Mouse (Mus musculus): ENCODE measurements around the gene Rnf123. TPM values are rescaled to one million over a fixed set of nuclear protein-coding genes. Genes with fewer than 3 reads are reported as not detected.

The Rnf123 gene
- polyA plus RNA-seq, 1 experiment from 2014 or later: 49.9 TPM

DNA sequence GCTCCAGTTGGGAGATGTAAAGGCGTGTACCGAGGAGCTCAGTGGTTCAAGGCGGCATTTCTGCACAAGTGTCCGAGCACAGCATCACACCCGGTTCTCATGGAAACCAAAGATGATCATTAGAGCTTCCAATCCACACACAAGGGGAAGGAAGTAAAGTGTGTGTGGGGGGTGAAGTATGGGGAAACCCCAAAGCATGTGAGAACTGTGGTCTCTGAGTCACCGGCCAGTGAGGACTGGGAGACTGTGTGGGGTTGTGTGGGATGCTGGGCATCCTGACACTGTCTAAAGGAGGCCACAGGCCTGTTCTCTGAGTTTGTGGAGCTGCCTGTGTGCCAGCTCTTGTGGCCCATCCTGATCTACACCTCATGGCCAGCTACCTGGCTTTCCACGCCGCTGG, 37.5 kb upstream of the Rnf123 start:
- no peak overlapping the region for H3K4me2 ChIP-seq (replicated peaks)
- peaks cover 37% of the 10 kb centered on the region for H3K36me3 ChIP-seq (replicated peaks; ENCODE audit: control insufficient read depth, insufficient read depth)
- WGBS: 94% methylated on average over 8 of the region's 8 CpGs
- DNase-seq (ENCODE audit: low spot score) (no peak), ATAC-seq (ENCODE audit: low FRiP score) (no peak)
- H3K9me3 ChIP-seq (ENCODE audit: control insufficient read depth, low read length): no peaks in the 10 kb centered on the region
- no peak overlapping the region for H3K4me3 ChIP-seq (replicated peaks; ENCODE audit: low read length)
- H3K27ac ChIP-seq: no peak overlapping the region
- no peaks in the 10 kb centered on the region for H3K27me3 ChIP-seq (ENCODE audit: control insufficient read depth, insufficient read depth, low read length)
- no peak overlapping the region for H3K9ac ChIP-seq
- no peaks in the 10 kb centered on the region for H3K4me1 ChIP-seq (replicated peaks; ENCODE audit: control insufficient read depth, insufficient read depth, low read length)

DNA sequence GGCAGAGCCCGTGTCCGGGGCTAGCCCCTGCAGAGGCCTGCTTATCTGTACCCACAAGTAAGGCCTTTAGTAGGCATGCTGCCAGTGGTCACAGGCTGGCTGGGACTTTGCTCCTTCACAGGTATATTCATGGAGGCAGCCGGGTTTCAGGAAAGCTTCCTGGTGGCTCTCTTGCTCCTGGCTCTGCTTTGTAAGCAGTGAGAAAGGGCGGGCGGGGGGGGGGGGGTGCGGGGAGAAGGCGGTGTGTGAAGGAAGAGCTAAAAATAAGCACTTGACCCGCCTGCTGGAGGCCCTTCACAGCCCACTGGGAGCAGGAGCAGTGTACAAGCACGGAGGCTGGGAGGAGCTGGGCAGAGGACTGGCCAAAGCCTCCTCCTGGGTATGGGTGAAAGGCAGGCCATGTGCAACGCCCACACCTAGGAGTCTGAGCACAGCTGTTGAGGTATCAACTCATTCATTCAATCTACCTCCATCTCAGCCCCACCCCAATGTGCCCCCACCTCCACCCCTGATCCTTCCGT, 36.8 kb upstream of the Rnf123 start:
- no peak overlapping the region for H3K9ac ChIP-seq
- no peaks in the 10 kb centered on the region for H3K4me1 ChIP-seq (replicated peaks; ENCODE audit: control insufficient read depth, insufficient read depth, low read length)
- no peak overlapping the region for H3K4me3 ChIP-seq (replicated peaks; ENCODE audit: low read length)
- ATAC-seq (ENCODE audit: low FRiP score) (no peak), DNase-seq (ENCODE audit: low spot score) (no peak)
- no peaks in the 10 kb centered on the region for H3K27me3 ChIP-seq (ENCODE audit: control insufficient read depth, insufficient read depth, low read length)
- peaks cover 39% of the 10 kb centered on the region for H3K36me3 ChIP-seq (replicated peaks; ENCODE audit: control insufficient read depth, insufficient read depth)
- no peaks in the 10 kb centered on the region for H3K9me3 ChIP-seq (ENCODE audit: control insufficient read depth, low read length)
- no peak overlapping the region for H3K4me2 ChIP-seq (replicated peaks)
- H3K27ac ChIP-seq: no peak overlapping the region
- 56% methylated on average over 10 of the region's 11 CpGs for WGBS

DNA sequence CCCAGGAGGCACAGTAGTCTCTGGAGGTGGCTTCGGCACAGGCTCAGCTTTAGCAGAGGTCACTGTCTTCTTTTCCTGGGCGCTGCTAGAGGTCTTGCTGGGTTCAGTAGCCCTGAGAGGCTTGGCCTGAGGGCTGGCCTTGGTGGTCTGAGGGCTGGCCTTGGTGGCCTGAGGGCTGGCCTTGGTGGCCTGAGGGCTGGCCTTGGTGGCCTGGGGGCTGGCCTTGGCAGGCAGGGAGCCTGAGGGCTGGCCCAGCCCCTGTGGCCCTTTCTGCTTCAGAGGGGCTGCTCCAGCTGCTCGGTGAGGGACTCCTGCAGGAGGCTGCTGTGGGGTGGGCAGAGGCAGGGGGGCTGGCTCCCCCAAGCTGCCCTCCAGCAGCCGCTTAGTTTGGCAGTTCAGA, 34.0 kb upstream of the Rnf123 start:
- H3K27me3 ChIP-seq (ENCODE audit: control insufficient read depth, insufficient read depth, low read length): no peaks in the 10 kb centered on the region
- H3K4me2 ChIP-seq (replicated peaks): no peak overlapping the region
- H3K36me3 ChIP-seq (replicated peaks; ENCODE audit: control insufficient read depth, insufficient read depth): peaks cover 61% of the 10 kb centered on the region
- H3K4me3 ChIP-seq (replicated peaks; ENCODE audit: low read length): no peak overlapping the region
- no peaks in the 10 kb centered on the region for H3K9me3 ChIP-seq (ENCODE audit: control insufficient read depth, low read length)
- 59% methylated on average over 4 of the region's 4 CpGs for WGBS
- ATAC-seq (ENCODE audit: low FRiP score) (no peak), DNase-seq (ENCODE audit: low spot score) (no peak)
- no peaks in the 10 kb centered on the region for H3K4me1 ChIP-seq (replicated peaks; ENCODE audit: control insufficient read depth, insufficient read depth, low read length)
- no peak overlapping the region for H3K27ac ChIP-seq
- no peak overlapping the region for H3K9ac ChIP-seq

DNA sequence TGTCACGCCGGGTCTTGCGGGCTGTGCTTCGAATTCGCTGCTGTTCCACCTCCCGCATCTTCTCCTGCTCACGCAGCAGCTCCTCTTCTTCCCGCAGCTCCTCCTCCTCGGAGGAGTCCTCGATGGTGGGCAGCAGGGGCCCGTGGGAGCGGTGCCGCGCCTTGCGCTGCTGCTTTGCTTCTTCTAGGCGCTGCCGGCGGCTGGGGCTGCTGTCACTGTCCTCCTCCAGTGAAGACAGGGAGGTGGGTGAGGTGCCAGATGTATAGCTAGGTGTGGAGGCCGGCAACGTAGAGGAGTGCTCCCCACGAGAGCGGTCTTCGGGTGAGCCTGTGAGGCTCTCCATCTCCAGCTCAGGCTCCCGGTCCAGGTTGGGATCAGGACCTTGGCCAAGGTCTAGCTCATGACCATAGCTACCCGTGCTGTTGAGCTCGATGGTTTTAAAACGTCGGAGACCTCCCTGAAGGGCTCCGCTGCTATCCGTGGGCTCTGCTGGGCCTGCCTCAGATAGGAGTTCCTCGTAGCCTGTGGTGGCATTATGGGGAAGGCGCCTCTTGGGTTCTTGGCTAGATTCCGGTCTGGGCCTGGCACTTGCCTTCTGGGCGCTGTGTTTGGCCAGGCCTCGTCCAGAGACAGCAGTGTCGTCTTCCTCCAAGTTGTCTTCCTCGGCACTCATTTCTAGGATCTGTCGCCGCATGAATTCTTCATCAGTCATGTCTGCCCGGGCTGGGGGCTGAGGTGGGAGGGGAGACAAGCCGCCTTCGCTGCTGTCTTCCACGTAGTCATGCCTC, 32.3 kb upstream of the Rnf123 start:
- ATAC-seq (ENCODE audit: low FRiP score) (no peak), DNase-seq (ENCODE audit: low spot score) (no peak)
- 75% methylated on average over 43 of the region's 43 CpGs for WGBS
- Histone ChIP-seq H3K9me3 (ENCODE audit: control insufficient read depth, low read length) (no peaks in the 10 kb centered on the region), H3K27ac (no peak overlapping the region), H3K27me3 (ENCODE audit: control insufficient read depth, insufficient read depth, low read length) (no peaks in the 10 kb centered on the region), H3K4me1 (replicated peaks; ENCODE audit: control insufficient read depth, insufficient read depth, low read length) (no peaks in the 10 kb centered on the region; the same call in 1 of the 2 replicates), H3K36me3 (replicated peaks; ENCODE audit: control insufficient read depth, insufficient read depth) (peaks cover 64% of the 10 kb centered on the region), H3K9ac (no peak overlapping the region), H3K4me3 (replicated peaks; ENCODE audit: low read length) (no peak overlapping the region), H3K4me2 (replicated peaks) (no peak overlapping the region)

DNA sequence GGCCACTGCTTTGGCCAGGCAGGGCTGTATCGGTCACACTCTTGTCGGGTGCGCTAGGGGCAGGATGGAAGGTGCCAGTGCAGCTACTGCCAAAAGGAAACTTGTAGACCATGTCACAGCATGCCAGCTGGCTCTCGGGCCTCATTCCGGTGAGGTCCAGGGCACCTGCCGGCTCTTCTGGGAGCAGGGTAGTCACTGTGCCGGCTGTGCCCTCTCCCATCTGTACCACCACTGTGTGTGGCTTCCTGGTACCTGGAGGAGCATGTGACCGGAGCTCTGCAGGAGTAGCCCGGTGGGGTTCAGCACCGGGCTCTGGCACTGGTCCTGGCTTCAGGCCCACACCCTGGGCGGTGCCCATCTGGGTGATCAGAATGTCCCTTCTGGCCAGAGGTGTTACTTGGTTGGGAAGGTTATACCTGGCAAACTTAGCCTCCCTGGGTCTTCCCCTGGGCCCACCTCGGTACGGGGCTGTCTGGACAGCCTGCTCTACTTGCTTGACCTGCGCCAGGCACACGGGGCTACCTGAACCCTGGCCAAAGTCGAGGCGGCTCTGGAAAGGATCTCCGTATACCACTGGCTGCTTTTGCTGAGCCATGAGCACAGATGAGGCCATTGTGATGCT, 29.7 kb upstream of the Rnf123 start:
- Histone ChIP-seq H3K27ac (no peak overlapping the region), H3K4me1 (replicated peaks; ENCODE audit: control insufficient read depth, insufficient read depth, low read length) (no peaks in the 10 kb centered on the region; the same call in 1 of the 2 replicates), H3K9ac (no peak overlapping the region), H3K9me3 (ENCODE audit: control insufficient read depth, low read length) (no peaks in the 10 kb centered on the region), H3K36me3 (replicated peaks; ENCODE audit: control insufficient read depth, insufficient read depth) (peaks cover 76% of the 10 kb centered on the region), H3K27me3 (ENCODE audit: control insufficient read depth, insufficient read depth, low read length) (no peaks in the 10 kb centered on the region), H3K4me3 (replicated peaks; ENCODE audit: low read length) (no peak overlapping the region), H3K4me2 (replicated peaks) (no peak overlapping the region)
- 92% methylated on average over 18 of the region's 18 CpGs for WGBS
- DNase-seq (ENCODE audit: low spot score) (no peak), ATAC-seq (ENCODE audit: low FRiP score) (no peak)

DNA sequence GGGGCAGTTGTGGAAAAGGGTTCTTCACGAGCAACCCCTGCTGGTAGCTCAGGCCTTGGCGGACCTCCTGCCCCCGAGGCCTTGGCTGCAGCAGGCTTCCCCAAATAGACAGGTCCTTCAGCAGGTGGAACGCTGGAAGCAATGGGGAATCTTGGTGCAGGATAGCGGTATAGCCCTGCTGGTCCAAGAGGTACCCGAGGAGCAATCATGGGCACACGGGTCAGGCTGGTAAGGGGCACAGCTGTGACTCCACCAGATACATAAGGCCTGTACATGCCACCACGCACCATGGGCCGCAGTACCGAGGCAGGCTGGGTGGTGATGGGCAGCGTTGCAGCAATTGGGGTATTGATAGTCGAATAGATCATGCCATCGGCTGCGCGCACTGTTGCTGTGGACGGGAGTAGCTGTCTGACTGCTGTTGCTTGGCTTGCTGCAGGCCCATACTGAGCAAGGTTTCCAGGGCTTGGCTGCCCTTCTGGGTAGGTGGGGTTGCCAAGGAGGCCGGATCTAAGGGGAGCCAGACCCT, 28.5 kb upstream of the Rnf123 start:
- 72% methylated on average over 17 of the region's 17 CpGs for WGBS
- DNase-seq (ENCODE audit: low spot score) (no peak), ATAC-seq (ENCODE audit: low FRiP score) (no peak)
- Histone ChIP-seq H3K4me3 (replicated peaks; ENCODE audit: low read length) (no peak overlapping the region), H3K27ac (no peak overlapping the region), H3K27me3 (ENCODE audit: control insufficient read depth, insufficient read depth, low read length) (no peaks in the 10 kb centered on the region), H3K9ac (peak overlapping the region; percentile 8; the same call in 1 of the 2 replicates), H3K4me1 (replicated peaks; ENCODE audit: control insufficient read depth, insufficient read depth, low read length) (no peaks in the 10 kb centered on the region; the same call in 1 of the 2 replicates), H3K36me3 (replicated peaks; ENCODE audit: control insufficient read depth, insufficient read depth) (peaks cover 81% of the 10 kb centered on the region), H3K4me2 (replicated peaks) (peak overlapping the region; percentile 24), H3K9me3 (ENCODE audit: control insufficient read depth, low read length) (no peaks in the 10 kb centered on the region)

DNA sequence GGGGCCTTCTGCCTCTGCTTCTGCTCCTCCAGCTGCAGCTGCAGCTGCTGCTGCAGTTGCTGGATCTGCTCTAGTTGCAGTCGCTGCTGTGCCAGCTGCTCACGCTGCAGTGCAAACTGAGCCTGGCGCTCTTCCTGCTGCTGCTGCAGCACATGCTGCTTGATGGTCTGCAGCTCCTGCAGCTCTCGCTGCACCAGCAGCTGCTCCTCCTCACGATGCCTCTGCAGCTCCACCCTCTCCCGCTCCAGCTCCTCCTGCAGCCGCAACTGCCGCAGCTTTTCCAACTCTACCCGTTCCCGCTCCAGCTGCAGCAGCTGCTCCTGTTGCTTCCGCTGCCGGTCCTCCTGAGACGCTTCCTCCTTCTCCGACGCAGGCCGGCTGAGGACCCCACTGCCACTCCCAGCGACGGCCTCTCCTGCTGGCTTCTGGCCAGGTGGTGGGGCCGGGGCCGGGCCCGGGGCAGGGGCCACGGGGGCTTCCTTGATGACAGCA, 28.0 kb upstream of the Rnf123 start:
- H3K4me1 ChIP-seq (replicated peaks; ENCODE audit: control insufficient read depth, insufficient read depth, low read length): no peaks in the 10 kb centered on the region; the same call in 1 of the 2 replicates
- peaks cover 80% of the 10 kb centered on the region for H3K36me3 ChIP-seq (replicated peaks; ENCODE audit: control insufficient read depth, insufficient read depth)
- no peaks in the 10 kb centered on the region for H3K9me3 ChIP-seq (ENCODE audit: control insufficient read depth, low read length)
- H3K4me2 ChIP-seq (replicated peaks): peak overlapping the region; percentile 24
- DNase-seq (ENCODE audit: low spot score) (no peak), ATAC-seq (ENCODE audit: low FRiP score) (no peak)
- no peak overlapping the region for H3K9ac ChIP-seq
- no peaks in the 10 kb centered on the region for H3K27me3 ChIP-seq (ENCODE audit: control insufficient read depth, insufficient read depth, low read length)
- no peak overlapping the region for H3K4me3 ChIP-seq (replicated peaks; ENCODE audit: low read length)
- H3K27ac ChIP-seq: no peak overlapping the region
- 13% methylated on average over 22 of the region's 22 CpGs for WGBS

DNA sequence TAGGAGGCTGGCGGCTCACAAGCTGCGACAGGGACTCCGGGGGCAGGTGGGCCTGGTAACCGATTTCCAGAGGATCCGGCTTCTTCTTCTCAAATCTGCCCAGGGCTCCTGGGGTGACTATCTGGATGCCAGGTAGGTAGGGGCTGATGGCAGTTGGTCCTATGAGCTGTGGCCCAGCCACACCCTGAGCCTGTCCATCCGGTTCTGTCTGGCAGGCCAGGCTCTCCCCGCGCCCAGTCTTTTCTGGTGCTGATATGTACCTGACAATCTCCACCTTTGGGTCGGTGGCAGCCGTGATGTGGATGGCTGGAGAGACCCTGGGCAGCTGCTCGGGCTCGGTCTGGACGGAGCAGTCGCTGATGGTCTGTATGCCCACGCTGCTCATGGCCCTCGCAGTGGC, 27.0 kb upstream of the Rnf123 start:
- Histone ChIP-seq H3K9me3 (ENCODE audit: control insufficient read depth, low read length) (no peaks in the 10 kb centered on the region), H3K4me2 (replicated peaks) (no peak overlapping the region), H3K36me3 (replicated peaks; ENCODE audit: control insufficient read depth, insufficient read depth) (peaks cover 80% of the 10 kb centered on the region), H3K4me3 (replicated peaks; ENCODE audit: low read length) (no peak overlapping the region), H3K27me3 (ENCODE audit: control insufficient read depth, insufficient read depth, low read length) (no peaks in the 10 kb centered on the region), H3K27ac (no peak overlapping the region), H3K9ac (no peak overlapping the region), H3K4me1 (replicated peaks; ENCODE audit: control insufficient read depth, insufficient read depth, low read length) (no peaks in the 10 kb centered on the region; the same call in 1 of the 2 replicates)
- DNase-seq (ENCODE audit: low spot score): no peak
- 88% methylated on average over 16 of the region's 16 CpGs for WGBS
- no peak for ATAC-seq (ENCODE audit: low FRiP score)

DNA sequence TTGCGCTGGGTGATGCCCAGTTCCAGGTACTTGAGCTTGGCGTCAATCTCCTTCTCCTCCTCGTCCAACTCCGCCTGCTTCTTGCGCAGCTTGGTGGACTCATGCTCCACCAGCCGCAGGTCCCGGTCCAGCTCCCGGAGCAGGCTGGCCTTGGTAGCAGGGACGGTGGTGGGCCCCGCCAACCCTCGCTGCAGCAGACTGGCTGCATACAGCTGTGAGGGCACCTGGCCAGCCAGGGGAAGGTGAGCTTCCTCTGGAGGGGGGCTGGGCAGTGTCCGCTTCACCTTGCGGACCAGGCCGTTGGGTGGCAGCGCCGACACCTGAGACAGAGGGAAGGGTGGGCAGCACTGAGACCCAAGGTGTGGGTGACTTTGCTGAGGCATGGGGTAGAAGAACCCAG, 24.7 kb upstream of the Rnf123 start:
- no peak overlapping the region for H3K4me2 ChIP-seq (replicated peaks)
- no peaks in the 10 kb centered on the region for H3K9me3 ChIP-seq (ENCODE audit: control insufficient read depth, low read length)
- H3K27me3 ChIP-seq (ENCODE audit: control insufficient read depth, insufficient read depth, low read length): no peaks in the 10 kb centered on the region
- no peak overlapping the region for H3K27ac ChIP-seq
- WGBS: 96% methylated on average over 16 of the region's 16 CpGs
- no peak for DNase-seq (ENCODE audit: low spot score)
- H3K4me3 ChIP-seq (replicated peaks; ENCODE audit: low read length): no peak overlapping the region
- peaks cover 3% of the 10 kb centered on the region; the same call in 1 of the 2 replicates for H3K4me1 ChIP-seq (replicated peaks; ENCODE audit: control insufficient read depth, insufficient read depth, low read length)
- H3K9ac ChIP-seq: no peak overlapping the region
- peaks cover 75% of the 10 kb centered on the region for H3K36me3 ChIP-seq (replicated peaks; ENCODE audit: control insufficient read depth, insufficient read depth)
- no peak for ATAC-seq (ENCODE audit: low FRiP score)

Data from hindbrain, embryonic 14.5 days (tissue).